Mouse (Mus musculus) right cerebral cortex, postnatal 10 days (tissue): ENCODE results near the gene Atp1a4.
"Not testable (repeated sequence)": the region's sequence is repeated elsewhere in the genome, so short reads cannot be mapped to it uniquely, and the experiment has no call there.

Experiments
- DNase-seq, 2 experiments: peaks; one replicate each; pipeline ENCODE4 v3.0.0; 2021; ENCODE audit warnings: low spot score in 2 of 2

The Atp1a4 gene

GRCm38 (mm10) chr1:172281522-172282254 is 23.5 kb upstream of the Atp1a4 start:
- peak in 1 of 2 experiments; percentile 36 for DNase-seq

- DNase-seq, result peak in 1 of 2 experiments; percentile 57
Observed at GRCm38 (mm10) chr1:172279768-172280509, 21.7 kb upstream of the Atp1a4 start.

- peak in 1 of 2 experiments; percentile 34 for DNase-seq
Observed at GRCm38 (mm10) chr1:172278328-172278727, 20.1 kb upstream of the Atp1a4 start.

GRCm38 (mm10) chr1:172277172-172277571 is 19.0 kb upstream of the Atp1a4 start:
- DNase-seq, result peak; percentile 38 to 39

GRCm38 (mm10) chr1:172274547-172274946 is 16.3 kb upstream of the Atp1a4 start:
- DNase-seq, result no peak

GRCm38 (mm10) chr1:172274116-172274515 is 15.9 kb upstream of the Atp1a4 start:
- DNase-seq, result no peak

GRCm38 (mm10) chr1:172273386-172273785 is 15.2 kb upstream of the Atp1a4 start:
- no peak for DNase-seq

- DNase-seq, result peak; percentile 63 to 71
Observed at GRCm38 (mm10) chr1:172271765-172272164, 13.6 kb upstream of the Atp1a4 start.

- no peak for DNase-seq
Observed at GRCm38 (mm10) chr1:172271208-172271607, 13.0 kb upstream of the Atp1a4 start.

- no peak for DNase-seq
Observed at GRCm38 (mm10) chr1:172261477-172262078, 3.4 kb upstream of the Atp1a4 start, which contains the start of gene Igsf8. TSS of gene Igsf8 (plus strand) at chr1:172261641.

GRCm38 (mm10) chr1:172247679-172248078 is 10.5 kb downstream of the Atp1a4 start:
- DNase-seq, result no peak

GRCm38 (mm10) chr1:172247216-172247615 is 11.0 kb downstream of the Atp1a4 start:
- no peak for DNase-seq

GRCm38 (mm10) chr1:172244645-172245044 is 13.6 kb downstream of the Atp1a4 start:
- DNase-seq, result not testable (repeated sequence)

GRCm38 (mm10) chr1:172243547-172244205 is 14.5 kb downstream of the Atp1a4 start:
- peak in 1 of 2 experiments; percentile 37 for DNase-seq

GRCm38 (mm10) chr1:172242401-172242800 is 15.8 kb downstream of the Atp1a4 start:
- peak; percentile 44 to 53 for DNase-seq

- DNase-seq, result no peak
Observed at GRCm38 (mm10) chr1:172240945-172241708, 17.1 kb downstream of the Atp1a4 start.

- DNase-seq, result no peak
Observed at GRCm38 (mm10) chr1:172229215-172229614, 29.0 kb downstream of the Atp1a4 start.

- DNase-seq, result no peak
Observed at GRCm38 (mm10) chr1:172228209-172228608, 30.0 kb downstream of the Atp1a4 start.

GRCm38 (mm10) chr1:172221297-172222063 is 36.7 kb downstream of the Atp1a4 start:
- no peak for DNase-seq

- DNase-seq, result peak; percentile 67 to 79
Observed at GRCm38 (mm10) chr1:172220414-172220813, 37.8 kb downstream of the Atp1a4 start.
